Mouse (Mus musculus) midbrain, embryonic 10.5 days (tissue): ENCODE measurements around the gene Hist1h2bh. TPM values are rescaled to one million over a fixed set of nuclear protein-coding genes. Genes with fewer than 3 reads are reported as not detected.
A peak's percentile ranks its signal among the peaks of the same experiment; 100 is the strongest.
"Not testable (repeated sequence)": the region's sequence is repeated elsewhere in the genome, so short reads cannot be mapped to it uniquely, and the experiment has no call there.

Experiments used
- DNase-seq: peaks from one replicate; pipeline ENCODE4 v3.0.0-alpha.2; 2017; ENCODE audit warnings: low spot score
- H3K27ac ChIP-seq: fragments of 300-500 bp; sonication (generic); replicated peaks from 2 replicates; pipeline ENCODE4 v1.5.1; 2016; ENCODE audit warnings: mild to moderate bottlenecking
- H3K27me3 ChIP-seq: fragments of 300-500 bp; sonication (generic); 2 replicates; pipeline ENCODE4 v1.6.1; 2016; ENCODE audit warnings: low read depth, mild to moderate bottlenecking; ENCODE audit not compliant: poor library complexity, severe bottlenecking
- H3K36me3 ChIP-seq: fragments of 300-500 bp; sonication (generic); 2 replicates; pipeline ENCODE4 v1.6.1; 2016; ENCODE audit warnings: mild to moderate bottlenecking, moderate library complexity
- H3K4me1 ChIP-seq: fragments of 300-500 bp; sonication (generic); 2 replicates; pipeline ENCODE4 v1.6.1; 2016
- H3K4me3 ChIP-seq: fragments of 300-500 bp; sonication (generic); 2 replicates; pipeline ENCODE4 v1.5.1; 2016; ENCODE audit warnings: mild to moderate bottlenecking, moderate library complexity
- H3K9me3 ChIP-seq: fragments of 300-500 bp; sonication (generic); replicated peaks from 2 replicates; pipeline ENCODE4 v1.6.1; 2016; ENCODE audit warnings: mild to moderate bottlenecking
- WGBS: fragments of 180-500 bp; shearing (Covaris S2); methylation state at CpG from one replicate; pipeline ENCODE4 v1.1.7; 2016; 5-methylcytosine and 5-hydroxymethylcytosine counted together
- polyA plus RNA-seq: library from polyadenylated mRNA; unstranded; fragments of >200 nt; fragmentation: Nextera tagmentation; extraction: Ambion mirVana; gene quantifications from 2 replicates; pipeline ENCODE4 v1.2.1, GENCODE M21; 2016

Gene Hist1h2bh
- polyA plus RNA-seq, 1 experiment from 2014 or later = 1.00 TPM

DNA sequence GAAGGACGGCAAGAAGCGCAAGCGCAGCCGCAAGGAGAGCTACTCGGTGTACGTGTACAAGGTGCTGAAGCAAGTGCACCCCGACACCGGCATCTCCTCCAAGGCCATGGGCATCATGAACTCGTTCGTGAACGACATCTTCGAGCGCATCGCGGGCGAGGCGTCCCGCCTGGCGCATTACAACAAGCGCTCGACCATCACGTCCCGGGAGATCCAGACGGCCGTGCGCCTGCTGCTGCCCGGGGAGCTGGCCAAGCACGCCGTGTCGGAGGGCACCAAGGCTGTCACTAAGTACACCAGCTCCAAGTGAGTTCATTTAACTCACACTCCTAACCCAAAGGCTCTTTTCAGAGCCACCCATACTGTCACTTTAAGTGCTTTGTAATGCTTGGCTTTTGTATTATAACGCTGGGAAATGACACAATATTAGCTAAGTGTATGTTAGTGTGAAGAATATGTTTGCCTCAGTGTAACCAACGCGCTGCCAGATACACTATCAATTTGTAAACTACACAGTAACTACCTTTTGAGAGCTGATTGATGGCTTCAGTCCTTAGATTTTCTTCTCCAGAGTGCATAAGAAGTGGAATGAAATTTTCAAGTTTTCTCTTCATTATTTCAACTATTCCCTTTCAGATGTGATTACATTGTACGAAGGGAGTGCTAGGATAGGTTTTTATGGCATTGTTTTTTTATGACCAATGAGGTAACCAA, 28.5 kb upstream of the Hist1h2bh start:
- not testable (repeated sequence) for H3K36me3 ChIP-seq, H3K27me3 ChIP-seq, H3K9me3 ChIP-seq, DNase-seq
- H3K4me3 ChIP-seq = peak overlapping the region; percentile 57
- peak overlapping the region; percentile 97 for H3K27ac ChIP-seq
- under 1% methylated on average over 14 of the region's 34 CpGs for WGBS
- H3K4me1 ChIP-seq = peaks cover 37% of the 10 kb centered on the region

DNA sequence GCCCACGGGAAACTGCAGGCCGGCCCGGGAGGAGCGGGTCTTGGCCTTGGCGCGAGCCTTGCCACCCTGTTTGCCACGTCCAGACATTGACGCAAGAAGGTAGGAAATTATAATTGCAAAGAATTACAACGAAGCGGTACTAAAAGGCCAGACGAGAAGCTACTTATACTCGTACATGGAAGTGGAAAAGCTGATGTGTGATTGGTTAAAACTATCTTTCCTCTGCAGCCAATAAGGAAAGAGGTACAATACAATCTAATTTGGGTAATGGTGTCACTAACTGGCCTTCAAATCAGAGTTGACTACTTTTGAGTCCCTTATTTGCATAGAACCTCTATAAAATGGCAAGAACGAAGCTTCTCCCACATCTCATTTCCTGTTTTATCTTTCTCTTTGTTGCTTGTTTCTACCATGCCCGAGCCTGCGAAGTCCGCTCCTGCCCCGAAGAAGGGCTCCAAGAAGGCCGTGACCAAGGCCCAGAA, 27.9 kb upstream of the Hist1h2bh start, which contains the start of the genes Hist1h2ae and Hist1h2bg:
TSS of gene Hist1h2ae (minus strand) at position 199 of the 482 bp plus-strand sequence.
TSS of gene Hist1h2bg (plus strand) at position 375 of the 482 bp plus-strand sequence.
- DNase-seq = peak; percentile 75
- Histone ChIP-seq H3K36me3 (no peaks in the 10 kb centered on the region), H3K27ac (peak within 1 kb of the TSS; percentile 97), H3K9me3 (no peaks in the 10 kb centered on the region), H3K4me3 (peak within 1 kb of the TSS; percentile 57), H3K27me3 (no peaks in the 10 kb centered on the region), H3K4me1 (peaks cover 31% of the 10 kb centered on the region)
- under 1% methylated on average over 18 of the region's 18 CpGs for WGBS

DNA sequence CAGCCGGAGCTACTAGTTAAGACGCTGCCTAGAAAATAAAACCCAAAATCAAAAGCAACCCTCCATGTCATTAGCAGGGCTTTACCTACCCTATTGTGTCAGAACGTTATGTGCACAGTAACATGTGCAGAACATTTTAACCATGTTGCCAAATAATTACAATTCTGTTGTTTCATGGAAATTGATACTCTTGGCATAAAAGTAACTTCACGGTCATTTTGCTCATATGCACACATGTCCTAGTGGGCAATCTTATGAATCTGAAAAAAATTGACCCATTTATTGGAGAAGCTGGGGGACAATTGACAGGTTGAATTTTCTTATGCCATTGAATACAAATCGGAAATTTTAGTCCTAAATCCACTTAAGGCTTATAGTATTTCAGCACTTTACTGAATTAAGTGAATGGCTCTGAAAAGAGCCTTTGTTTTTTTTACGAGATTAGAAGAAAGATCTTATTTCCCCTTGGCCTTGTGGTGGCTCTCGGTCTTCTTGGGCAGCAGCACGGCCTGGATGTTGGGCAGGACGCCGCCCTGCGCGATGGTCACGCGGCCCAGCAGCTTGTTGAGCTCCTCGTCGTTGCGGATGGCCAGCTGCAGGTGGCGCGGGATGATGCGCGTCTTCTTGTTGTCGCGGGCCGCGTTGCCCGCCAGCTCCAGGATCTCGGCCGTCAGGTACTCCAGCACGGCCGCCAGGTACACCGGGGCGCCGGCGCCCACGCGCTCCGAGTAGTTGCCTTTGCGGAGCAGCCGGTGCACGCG, 27.2 kb upstream of the Hist1h2bh start:
- DNase-seq = not testable (repeated sequence)

DNA sequence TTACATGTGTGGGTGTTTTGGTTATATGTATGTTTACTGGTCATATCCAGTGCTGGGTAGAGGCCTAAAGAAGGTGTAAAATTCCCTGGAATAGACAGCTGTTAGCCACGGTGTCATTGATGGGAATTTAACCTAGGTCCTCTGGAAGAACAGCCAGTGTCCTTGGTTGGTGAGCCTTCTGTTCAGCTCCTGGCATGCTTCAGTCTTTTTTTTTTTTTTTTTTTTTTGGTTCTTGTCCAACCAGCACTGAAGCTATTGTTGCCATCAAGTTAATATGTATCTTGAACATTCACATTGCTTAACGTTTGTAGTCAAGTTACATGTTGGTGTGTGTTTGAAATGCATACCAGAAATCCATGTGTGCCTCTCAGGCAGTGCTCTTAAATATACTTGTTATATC, 21.3 kb upstream of the Hist1h2bh start:
- H3K4me3 ChIP-seq = no peak overlapping the region
- peak overlapping the region; percentile 97 for H3K27ac ChIP-seq
- H3K27me3 ChIP-seq = no peaks in the 10 kb centered on the region
- WGBS = 92% methylated on average over 2 of the region's 2 CpGs
- no peaks in the 10 kb centered on the region for H3K9me3 ChIP-seq
- peaks cover 4% of the 10 kb centered on the region for H3K4me1 ChIP-seq
- no peaks in the 10 kb centered on the region for H3K36me3 ChIP-seq
- DNase-seq = no peak

More for the DNA sequence above, 27.2 kb upstream of the Hist1h2bh start:
- 2% methylated on average over 28 of the region's 41 CpGs for WGBS
- peak overlapping the region; percentile 97 for H3K27ac ChIP-seq
- peak overlapping the region; percentile 57 for H3K4me3 ChIP-seq
- H3K27me3 ChIP-seq, H3K36me3 ChIP-seq, H3K9me3 ChIP-seq: not testable (repeated sequence)
- peaks cover 29% of the 10 kb centered on the region for H3K4me1 ChIP-seq

DNA sequence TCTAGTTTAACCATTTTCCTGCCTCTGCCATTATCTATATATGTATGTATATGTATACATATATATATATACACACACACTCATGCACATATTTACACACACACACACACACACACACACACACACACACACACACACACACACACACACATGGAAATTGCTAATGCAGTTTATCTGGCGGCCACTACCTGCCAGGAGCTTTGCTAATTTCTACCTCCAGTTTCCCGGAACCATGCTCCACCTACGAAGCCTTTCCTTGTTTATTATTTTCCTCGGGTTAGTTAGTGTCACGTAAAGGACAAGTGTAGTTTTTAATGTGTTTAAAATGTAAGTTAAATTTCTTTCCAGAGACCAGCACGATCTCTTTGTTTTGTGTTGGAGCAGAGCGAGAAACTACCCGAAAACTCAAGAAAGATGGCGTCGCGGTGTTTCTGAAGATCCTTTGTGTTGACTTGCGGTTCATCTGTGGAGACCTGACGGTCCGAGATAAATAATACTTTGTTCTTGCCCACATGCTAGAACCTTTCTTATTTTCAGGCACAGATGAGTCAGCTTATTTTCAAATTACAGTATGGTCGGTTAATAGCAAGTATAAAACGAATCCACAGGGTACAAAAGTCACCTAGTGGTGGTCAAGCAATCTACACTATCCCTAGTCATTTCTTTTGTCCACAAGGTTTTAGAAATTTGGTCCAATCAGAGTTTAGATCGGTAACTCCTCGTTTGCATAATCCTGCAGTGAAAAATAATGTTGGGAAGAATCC, 19.7 kb upstream of the Hist1h2bh start:
- 4% methylated on average over 18 of the region's 18 CpGs for WGBS
- DNase-seq = peak; percentile 49
- H3K9me3 ChIP-seq = no peaks in the 10 kb centered on the region

DNA sequence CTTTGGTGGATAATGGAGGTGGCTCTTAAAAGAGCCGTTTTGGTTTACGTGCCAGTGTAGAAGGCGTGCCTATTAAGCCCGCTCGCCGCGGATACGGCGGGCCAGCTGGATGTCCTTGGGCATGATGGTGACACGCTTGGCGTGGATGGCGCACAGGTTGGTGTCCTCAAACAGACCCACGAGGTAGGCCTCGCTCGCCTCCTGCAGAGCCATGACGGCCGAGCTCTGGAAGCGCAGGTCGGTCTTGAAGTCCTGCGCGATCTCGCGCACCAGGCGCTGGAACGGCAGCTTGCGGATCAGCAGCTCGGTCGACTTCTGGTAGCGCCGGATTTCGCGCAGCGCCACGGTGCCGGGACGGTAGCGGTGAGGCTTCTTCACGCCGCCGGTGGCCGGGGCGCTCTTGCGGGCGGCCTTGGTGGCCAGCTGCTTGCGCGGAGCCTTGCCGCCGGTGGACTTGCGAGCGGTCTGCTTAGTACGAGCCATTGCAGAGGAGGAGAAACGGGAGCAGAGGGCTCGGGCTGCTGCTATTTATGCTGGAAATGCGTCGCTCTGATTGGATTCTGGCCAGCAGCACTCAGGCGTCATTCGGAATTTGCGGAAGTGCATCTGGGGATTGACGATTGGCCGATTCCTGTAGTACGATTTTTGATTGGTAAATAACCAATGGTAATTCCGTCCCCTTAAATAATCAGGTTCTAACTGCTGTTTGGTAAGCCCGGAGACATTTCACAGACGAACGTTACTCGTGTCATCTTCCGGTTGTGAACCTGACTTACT, 18.9 kb upstream of the Hist1h2bh start, which contains the start of gene Hist1h3e:
TSS of gene Hist1h3e (minus strand) at position 487 of the 777 bp plus-strand sequence.
- not testable (repeated sequence) for H3K27me3 ChIP-seq, H3K4me1 ChIP-seq, H3K9me3 ChIP-seq, H3K36me3 ChIP-seq
- Histone ChIP-seq H3K4me3 (peak within 1 kb of the TSS; percentile 52), H3K27ac (peak within 1 kb of the TSS; percentile 97)
- peak; percentile 94 for DNase-seq
- under 1% methylated on average over 62 of the region's 67 CpGs for WGBS

More for the DNA sequence above, 19.7 kb upstream of the Hist1h2bh start:
- peak overlapping the region; percentile 52 for H3K4me3 ChIP-seq
- no peaks in the 10 kb centered on the region for H3K27me3 ChIP-seq
- H3K36me3 ChIP-seq = no peaks in the 10 kb centered on the region
- H3K4me1 ChIP-seq = peaks cover 3% of the 10 kb centered on the region
- peak overlapping the region; percentile 97 for H3K27ac ChIP-seq

DNA sequence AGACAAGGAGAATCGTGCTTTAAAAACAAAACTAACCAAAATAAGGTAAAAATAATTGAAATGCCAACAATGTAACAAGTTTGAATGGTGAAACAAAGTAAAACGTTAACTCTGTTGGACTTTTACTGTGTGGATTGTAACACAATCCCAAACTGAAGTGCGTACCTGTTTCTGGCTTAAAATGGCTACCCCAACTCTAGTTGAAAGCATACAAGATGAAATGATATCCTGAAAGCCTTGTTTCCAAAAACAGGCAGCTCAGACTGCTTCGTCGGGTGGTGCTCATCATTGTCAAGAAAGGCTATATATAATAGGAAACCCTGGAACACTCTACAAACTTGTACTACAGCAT, 18.3 kb upstream of the Hist1h2bh start:
- not testable (repeated sequence) for H3K36me3 ChIP-seq, DNase-seq, H3K27me3 ChIP-seq, H3K4me1 ChIP-seq, H3K9me3 ChIP-seq
- Histone ChIP-seq H3K4me3 (peak overlapping the region; percentile 52), H3K27ac (peak overlapping the region; percentile 97)
- whole genome bisulfite sequencing = 0% methylated on average over 2 of the region's 5 CpGs

DNA sequence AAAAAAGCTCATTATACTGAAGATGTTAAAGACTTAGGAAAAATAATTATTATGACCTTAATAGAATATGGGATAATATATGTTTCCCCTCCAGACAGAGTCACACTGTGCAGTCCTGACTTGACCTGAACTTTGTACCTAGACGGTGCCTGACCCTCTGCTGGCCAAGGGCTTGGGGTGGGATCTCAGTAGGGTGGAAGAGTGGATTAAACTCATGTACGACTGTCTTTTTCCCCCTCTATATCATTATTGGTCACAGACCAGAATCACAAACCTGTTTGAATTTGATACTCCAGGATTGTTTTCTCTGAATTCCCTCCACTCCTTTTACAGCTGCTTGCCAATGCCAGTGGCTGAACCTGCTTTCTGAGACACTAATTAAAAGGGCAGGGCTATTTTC, 17.5 kb upstream of the Hist1h2bh start:
- not testable (repeated sequence) for H3K9me3 ChIP-seq, H3K36me3 ChIP-seq, H3K27me3 ChIP-seq, DNase-seq
- H3K4me1 ChIP-seq = peaks cover 11% of the 10 kb centered on the region
- peak overlapping the region; percentile 73 for H3K27ac ChIP-seq
- WGBS = 22% methylated on average over 2 of the region's 2 CpGs
- peak overlapping the region; percentile 30; the same call in 1 of the 2 replicates for H3K4me3 ChIP-seq

DNA sequence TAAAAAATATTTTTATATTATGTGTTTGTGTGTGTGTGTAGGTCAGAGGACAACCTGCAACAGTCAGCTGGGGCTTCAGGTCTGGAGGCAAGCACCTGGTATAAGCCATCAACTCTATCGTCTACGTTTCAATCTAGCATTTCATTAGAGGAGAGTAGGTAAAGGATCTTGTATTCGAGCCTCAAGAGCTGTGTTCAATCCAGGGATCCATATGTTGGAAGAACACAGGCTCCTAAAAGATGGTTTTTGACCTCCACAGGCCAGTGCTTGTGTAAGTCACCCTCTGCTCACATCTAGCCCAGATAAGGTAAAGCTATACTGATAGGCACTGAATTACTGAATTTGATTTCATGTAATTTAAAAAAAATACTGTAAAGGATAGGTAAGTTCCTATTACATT, 13.7 kb upstream of the Hist1h2bh start:
- no peak for DNase-seq
- Histone ChIP-seq H3K27me3 (no peaks in the 10 kb centered on the region), H3K9me3 (no peaks in the 10 kb centered on the region), H3K4me3 (peak overlapping the region; percentile 75; the same call in 1 of the 2 replicates), H3K27ac (peak overlapping the region; percentile 98), H3K4me1 (peaks cover 33% of the 10 kb centered on the region), H3K36me3 (no peaks in the 10 kb centered on the region)
- WGBS = 67% methylated on average over 3 of the region's 3 CpGs

DNA sequence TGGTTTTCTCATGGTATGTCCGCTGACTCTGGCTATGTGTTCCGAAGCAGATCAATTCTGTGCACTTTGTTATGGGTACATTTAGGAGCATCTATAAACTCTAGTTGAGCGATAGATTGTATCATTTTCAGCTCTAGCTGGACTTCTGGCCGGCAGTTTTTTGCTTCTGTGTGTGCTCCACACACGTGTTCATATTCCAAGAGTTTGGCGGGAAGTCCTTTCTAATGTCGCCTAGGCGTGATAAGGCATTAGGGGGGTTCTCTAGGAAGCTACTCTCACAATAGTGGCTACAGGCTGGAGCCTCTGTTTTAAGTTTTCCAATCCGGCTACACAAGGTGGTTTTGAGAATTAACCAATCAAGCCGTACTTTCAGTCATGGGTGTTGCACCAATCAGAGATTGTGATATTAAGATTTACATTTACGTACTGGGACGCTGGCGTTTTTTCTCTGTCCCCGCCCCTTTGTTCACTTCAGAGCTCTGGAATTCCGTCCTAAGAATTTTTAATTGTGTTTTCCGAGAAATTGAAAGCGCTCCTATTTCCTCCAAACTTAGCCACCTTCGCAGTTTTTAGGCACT, 12.7 kb upstream of the Hist1h2bh start:
- under 1% methylated on average over 18 of the region's 18 CpGs for WGBS
- H3K27ac ChIP-seq = peak overlapping the region; percentile 98
- peak; percentile 77 for DNase-seq
- H3K4me1 ChIP-seq = peaks cover 38% of the 10 kb centered on the region
- H3K4me3 ChIP-seq = peak overlapping the region; percentile 75
- no peaks in the 10 kb centered on the region for H3K27me3 ChIP-seq
- H3K36me3 ChIP-seq = no peaks in the 10 kb centered on the region
- no peaks in the 10 kb centered on the region for H3K9me3 ChIP-seq

DNA sequence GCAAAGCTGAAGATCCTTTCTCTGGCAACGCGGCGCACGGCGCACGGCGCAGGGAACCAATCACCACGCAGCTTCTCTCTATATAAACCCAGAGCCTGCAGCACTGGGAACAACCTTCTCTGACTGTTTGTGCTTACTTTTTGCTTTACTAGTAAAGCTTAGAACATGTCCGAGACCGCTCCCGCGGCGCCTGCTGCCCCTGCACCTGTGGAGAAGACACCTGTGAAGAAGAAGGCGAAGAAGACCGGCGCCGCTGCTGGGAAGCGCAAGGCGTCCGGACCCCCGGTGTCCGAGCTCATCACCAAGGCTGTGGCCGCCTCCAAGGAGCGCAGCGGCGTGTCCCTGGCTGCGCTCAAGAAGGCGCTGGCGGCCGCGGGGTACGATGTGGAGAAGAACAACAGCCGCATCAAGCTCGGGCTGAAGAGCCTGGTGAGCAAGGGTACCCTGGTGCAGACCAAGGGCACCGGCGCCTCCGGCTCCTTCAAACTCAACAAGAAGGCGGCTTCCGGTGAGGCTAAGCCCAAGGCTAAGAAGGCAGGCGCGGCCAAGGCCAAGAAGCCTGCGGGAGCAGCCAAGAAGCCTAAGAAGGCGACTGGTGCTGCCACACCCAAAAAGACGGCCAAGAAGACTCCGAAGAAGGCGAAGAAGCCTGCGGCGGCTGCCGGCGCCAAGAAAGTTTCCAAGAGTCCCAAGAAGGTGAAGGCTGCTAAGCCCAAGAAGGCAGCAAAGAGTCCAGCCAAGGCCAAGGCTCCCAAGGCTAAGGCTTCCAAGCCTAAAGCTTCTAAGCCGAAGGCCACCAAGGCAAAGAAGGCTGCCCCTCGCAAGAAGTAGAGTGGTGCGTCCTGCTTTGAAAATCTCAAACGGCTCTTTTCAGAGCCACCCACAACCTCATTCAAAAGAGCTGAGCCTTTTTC, 12.0 kb upstream of the Hist1h2bh start:
- peak overlapping the region; percentile 75 for H3K4me3 ChIP-seq
- WGBS = under 1% methylated on average over 54 of the region's 54 CpGs
- DNase-seq = peak; percentile 86
- no peaks in the 10 kb centered on the region for H3K36me3 ChIP-seq
- H3K9me3 ChIP-seq = no peaks in the 10 kb centered on the region
- H3K27ac ChIP-seq = peak overlapping the region; percentile 98
- H3K27me3 ChIP-seq = no peaks in the 10 kb centered on the region
- peaks cover 41% of the 10 kb centered on the region for H3K4me1 ChIP-seq
